Mouse (Mus musculus) kidney, adult 2 months (tissue): ENCODE results near the gene Maff. TPM values are rescaled to one million over a fixed set of nuclear protein-coding genes. Genes with fewer than 3 reads are reported as not detected.

Experiments
- DNase-seq: peaks from one replicate; pipeline ENCODE4 v3.0.0; 2021
- H3K27ac ChIP-seq: fragments of 200-500 bp; 2 replicates; pipeline ENCODE4 v1.5.1; 2012; ENCODE audit warnings: low read depth, low read length, control low read depth, inconsistent platforms; ENCODE audit not compliant: insufficient read depth
- H3K27me3 ChIP-seq: fragments of 200-500 bp; replicated peaks from 2 replicates; pipeline ENCODE4 v1.6.1; 2012; ENCODE audit warnings: mild to moderate bottlenecking, moderate library complexity, low read length, inconsistent platforms; ENCODE audit not compliant: control insufficient read depth, insufficient read depth
- H3K36me3 ChIP-seq: fragments of 200-500 bp; 2 replicates; pipeline ENCODE4 v1.6.1; 2012; ENCODE audit warnings: mild to moderate bottlenecking, moderate library complexity, low read length, inconsistent platforms; ENCODE audit not compliant: control insufficient read depth, insufficient read depth
- H3K4me1 ChIP-seq: fragments of 200-500 bp; 2 replicates; pipeline ENCODE4 v1.6.1; 2011; ENCODE audit warnings: low read length; ENCODE audit not compliant: control insufficient read depth, insufficient read depth
- H3K4me3 ChIP-seq: fragments of 200-500 bp; 2 replicates; pipeline ENCODE4 v1.5.1; 2011; ENCODE audit warnings: mild to moderate bottlenecking, low read depth, low read length, control low read depth; ENCODE audit not compliant: insufficient read depth
- CTCF ChIP-seq: fragments of 200-500 bp; conservative IDR thresholded peaks from 2 replicates; pipeline ENCODE4 v1.5.1; 2011; ENCODE audit warnings: low read depth, mild to moderate bottlenecking, control low read depth, low read length, moderate library complexity, mixed read lengths; ENCODE audit not compliant: insufficient read depth, insufficient read length
- POLR2A ChIP-seq: fragments of 200-500 bp; IDR thresholded peaks from one replicate; pipeline ENCODE4 v1.6.1; 2011; ENCODE audit warnings: low read depth, low read length, control low read depth
- WGBS: fragments of 180-500 bp; shearing (Covaris S2); methylation state at CpG from one replicate; pipeline ENCODE4 v1.1.7; 2018; 5-methylcytosine and 5-hydroxymethylcytosine counted together
- polyA plus RNA-seq: library from polyadenylated mRNA; depleted of rRNA; stranded (reverse); fragments of >200 nt; gene quantifications from 2 replicates; pipeline ENCODE4 v1.2.3, GENCODE M21; 2012

Maff gene
- polyA plus RNA-seq, 1 experiment = 1.3 TPM

GRCm38 (mm10) chr15:79377681-79378080 lies 31.3 kb downstream of the Maff start:
- Histone ChIP-seq H3K27ac (peak overlapping the region; percentile 59), H3K4me3 (no peak overlapping the region), H3K4me1 (no peaks in the 10 kb centered on the region; the same call in 1 of the 2 replicates), H3K36me3 (no peaks in the 10 kb centered on the region), H3K27me3 (no peaks in the 10 kb centered on the region)
- 57% methylated on average over 6 of the region's 6 CpGs for WGBS
- DNase-seq = peak; percentile 81
- TF ChIP-seq CTCF = peak; percentile 63
- no peak for TF ChIP-seq POLR2A

- TF ChIP-seq POLR2A = no peak
- no peak for TF ChIP-seq CTCF
- Histone ChIP-seq H3K27ac (no peak overlapping the region), H3K4me1 (no peaks in the 10 kb centered on the region; the same call in 1 of the 2 replicates), H3K4me3 (no peak overlapping the region), H3K27me3 (no peaks in the 10 kb centered on the region), H3K36me3 (no peaks in the 10 kb centered on the region)
- no peak for DNase-seq
- 94% methylated on average over 10 of the region's 10 CpGs for WGBS
Observed at GRCm38 (mm10) chr15:79378608-79379007, 32.2 kb downstream of the Maff start.

GRCm38 (mm10) chr15:79379658-79380057 lies 33.2 kb downstream of the Maff start:
- Histone ChIP-seq H3K27me3 (no peaks in the 10 kb centered on the region), H3K27ac (no peak overlapping the region), H3K4me1 (no peaks in the 10 kb centered on the region; the same call in 1 of the 2 replicates), H3K36me3 (no peaks in the 10 kb centered on the region), H3K4me3 (no peak overlapping the region)
- 75% methylated on average over 7 of the region's 7 CpGs for WGBS
- TF ChIP-seq POLR2A = no peak
- TF ChIP-seq CTCF = no peak
- DNase-seq = no peak

GRCm38 (mm10) chr15:79380468-79381444 lies 34.3 kb downstream of the Maff start:
- TF ChIP-seq POLR2A = no peak
- TF ChIP-seq CTCF = peak; percentile 92
- H3K27me3 ChIP-seq = no peaks in the 10 kb centered on the region
- H3K4me3 ChIP-seq = no peak overlapping the region
- DNase-seq = peak; percentile 80
- 51% methylated on average over 23 of the region's 23 CpGs for whole genome bisulfite sequencing
- H3K36me3 ChIP-seq = no peaks in the 10 kb centered on the region
- H3K27ac ChIP-seq = no peak overlapping the region
- H3K4me1 ChIP-seq = no peaks in the 10 kb centered on the region; the same call in 1 of the 2 replicates

- H3K4me3 ChIP-seq = no peak overlapping the region
- no peak for TF ChIP-seq CTCF
- no peak for TF ChIP-seq POLR2A
- H3K4me1 ChIP-seq = no peaks in the 10 kb centered on the region; the same call in 1 of the 2 replicates
- H3K36me3 ChIP-seq = no peaks in the 10 kb centered on the region
- DNase-seq = no peak
- H3K27ac ChIP-seq = no peak overlapping the region
- no peaks in the 10 kb centered on the region for H3K27me3 ChIP-seq
- WGBS = 87% methylated on average over 9 of the region's 9 CpGs
Observed at GRCm38 (mm10) chr15:79381644-79382043, 35.2 kb downstream of the Maff start.

- no peak for TF ChIP-seq CTCF
- no peak for TF ChIP-seq POLR2A
- H3K27me3 ChIP-seq = no peaks in the 10 kb centered on the region
- no peaks in the 10 kb centered on the region for H3K36me3 ChIP-seq
- H3K27ac ChIP-seq = peak overlapping the region; percentile 5; the same call in 1 of the 2 replicates
- H3K4me1 ChIP-seq = peaks cover 25% of the 10 kb centered on the region
- H3K4me3 ChIP-seq = no peak overlapping the region
- WGBS = 56% methylated on average over 6 of the region's 6 CpGs
- no peak for DNase-seq
Observed at GRCm38 (mm10) chr15:79387081-79387480, 40.7 kb downstream of the Maff start.

- Histone ChIP-seq H3K27ac (no peak overlapping the region), H3K4me1 (peaks cover 30% of the 10 kb centered on the region)
- no peak for DNase-seq
Observed at GRCm38 (mm10) chr15:79387611-79388010, 41.2 kb downstream of the Maff start.

More at GRCm38 (mm10) chr15:79387611-79388010, 41.2 kb downstream of the Maff start:
- Histone ChIP-seq H3K4me3 (no peak overlapping the region), H3K27me3 (no peaks in the 10 kb centered on the region), H3K36me3 (no peaks in the 10 kb centered on the region)
- 83% methylated on average over 7 of the region's 7 CpGs for WGBS
- TF ChIP-seq POLR2A = no peak
- TF ChIP-seq CTCF = no peak
